Mouse (Mus musculus) cerebellum, postnatal 14 days (tissue): ENCODE data around the gene Tceal1.

Source experiments
- DNase-seq, 2 experiments: peaks; one replicate each; pipeline ENCODE4 v3.0.0; 2021; ENCODE audit warnings: mixed read lengths in 2 of 2

Tceal1 gene

GRCm38 (mm10) chrX:136755464-136755863 lies 47.7 kb downstream of the Tceal1 start:
- DNase-seq = no peak
